Mouse (Mus musculus): ENCODE measurements around the gene Qrfp. TPM values are rescaled to one million over a fixed set of nuclear protein-coding genes. Genes with fewer than 3 reads are reported as not detected.
A peak's percentile ranks its signal among the peaks of the same experiment; 100 is the strongest.

Gene Qrfp
- total RNA-seq (2014; rRNA removed) (0.08 and 0.19 TPM in 2 replicates), polyA plus RNA-seq (2015; fragmentation: Nextera tagmentation; extraction: Ambion mirVana) (0.06 TPM in 1 of 2 replicates, not detected in the other)

GRCm38 (mm10) chr2:31810444-31810843, at the start of gene Qrfp:
Gene Qrfp (minus strand): TSS chr2:31810580.
- ATAC-seq (no peak), DNase-seq (no peak)
- H3K9ac ChIP-seq: no peak within 1 kb of the TSS
- 55% methylated on average over 11 of the region's 12 CpGs for WGBS
- no peaks in the 10 kb centered on the region for H3K9me3 ChIP-seq (ENCODE audit: low read length)
- no peak within 1 kb of the TSS for H3K4me2 ChIP-seq (ENCODE audit: low read depth)
- TF ChIP-seq CTCF (IDR thresholded peaks at IDR 0.05; ENCODE audit: low read depth): no peak
- H3K4me1 ChIP-seq (ENCODE audit: insufficient read depth): peaks cover 4% of the 10 kb centered on the region; the same call in 1 of the 2 replicates
- no peak within 1 kb of the TSS for H3K4me3 ChIP-seq (ENCODE audit: low read depth, low read length)
- H3K36me3 ChIP-seq (ENCODE audit: insufficient read depth): no peaks in the 10 kb centered on the region
- H3K27ac ChIP-seq (ENCODE audit: low read depth, low read length): no peak within 1 kb of the TSS
- H3K27me3 ChIP-seq (ENCODE audit: insufficient read depth, low read length): no peaks in the 10 kb centered on the region

- H3K36me3 ChIP-seq (ENCODE audit: insufficient read depth): no peaks in the 10 kb centered on the region
- DNase-seq (no peak), ATAC-seq (no peak)
- H3K9ac ChIP-seq: no peak overlapping the region
- TF ChIP-seq CTCF (IDR thresholded peaks at IDR 0.05; ENCODE audit: low read depth): no peak
- no peak overlapping the region for H3K4me3 ChIP-seq (ENCODE audit: low read depth, low read length)
- no peak overlapping the region for H3K27ac ChIP-seq (ENCODE audit: low read depth, low read length)
- H3K4me2 ChIP-seq (ENCODE audit: low read depth): no peak overlapping the region
- no peaks in the 10 kb centered on the region for H3K9me3 ChIP-seq (ENCODE audit: low read length)
- no peaks in the 10 kb centered on the region for H3K27me3 ChIP-seq (ENCODE audit: insufficient read depth, low read length)
- 20% methylated on average over 12 of the region's 12 CpGs for WGBS
- peaks cover 6% of the 10 kb centered on the region; the same call in 1 of the 2 replicates for H3K4me1 ChIP-seq (ENCODE audit: insufficient read depth)
Measured at GRCm38 (mm10) chr2:31858500-31858899, 48.1 kb upstream of the Qrfp start.

- Histone ChIP-seq H3K9ac (no peak overlapping the region), H3K4me1 (ENCODE audit: insufficient read depth) (peaks cover 5% of the 10 kb centered on the region; the same call in 1 of the 2 replicates), H3K9me3 (ENCODE audit: low read length) (no peaks in the 10 kb centered on the region), H3K36me3 (ENCODE audit: insufficient read depth) (no peaks in the 10 kb centered on the region), H3K27ac (ENCODE audit: low read depth, low read length) (no peak overlapping the region), H3K4me3 (ENCODE audit: low read depth, low read length) (no peak overlapping the region), H3K4me2 (ENCODE audit: low read depth) (no peak overlapping the region), H3K27me3 (ENCODE audit: insufficient read depth, low read length) (no peaks in the 10 kb centered on the region; the same call in 1 of the 2 replicates)
- 37% methylated on average over 6 of the region's 6 CpGs for whole genome bisulfite sequencing
- ATAC-seq: no peak
- DNase-seq: peak; percentile 31
- TF ChIP-seq CTCF (IDR thresholded peaks at IDR 0.05; ENCODE audit: low read depth): no peak
Measured at GRCm38 (mm10) chr2:31857180-31857579, 46.8 kb upstream of the Qrfp start.

DNA sequence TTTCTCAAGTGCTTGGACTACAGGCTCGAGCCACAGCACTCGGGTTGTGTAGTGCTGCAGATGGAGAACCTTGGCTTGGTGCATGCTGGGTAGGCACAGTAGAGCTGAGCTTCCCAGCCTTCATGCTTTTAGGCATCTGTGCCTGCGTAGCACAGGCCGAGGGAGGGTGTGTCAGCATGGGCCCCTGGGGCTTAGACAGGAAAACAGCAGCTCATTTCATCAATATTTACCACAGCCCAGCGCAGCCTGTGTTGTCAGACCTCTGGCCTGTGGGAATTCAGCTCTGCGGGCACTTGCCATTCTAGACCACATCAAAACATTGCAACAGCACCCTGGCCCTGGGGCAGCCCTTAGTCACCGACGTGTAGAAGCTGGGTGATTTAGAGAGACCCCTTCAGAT, 45.6 kb upstream of the Qrfp start:
- WGBS: 84% methylated on average over 8 of the region's 8 CpGs
- no peaks in the 10 kb centered on the region for H3K9me3 ChIP-seq (ENCODE audit: low read length)
- ATAC-seq: no peak

DNA sequence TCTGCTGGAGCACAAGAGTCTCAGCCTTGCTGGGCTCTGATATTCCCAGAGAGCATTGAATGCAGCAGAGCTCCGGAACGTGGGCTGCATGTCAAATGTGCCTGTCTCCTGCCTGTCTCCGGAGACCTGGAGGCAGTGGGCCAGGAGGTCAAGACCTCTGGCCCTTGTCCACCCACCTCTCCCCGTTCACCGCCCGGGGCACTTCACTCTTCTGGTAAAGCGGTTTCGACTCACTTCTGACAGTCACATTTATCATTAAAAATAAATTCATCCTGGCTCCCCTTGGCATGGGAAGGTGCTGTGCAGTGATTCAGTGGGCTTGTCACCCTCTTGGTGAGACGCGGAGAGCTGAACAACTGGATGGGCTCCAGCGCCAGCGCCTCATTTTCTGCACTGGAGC, 39.8 kb upstream of the Qrfp start:
- peaks cover 16% of the 10 kb centered on the region for H3K27me3 ChIP-seq (ENCODE audit: insufficient read depth, low read length)
- 43% methylated on average over 12 of the region's 12 CpGs for WGBS
- no peak overlapping the region for H3K27ac ChIP-seq (ENCODE audit: low read depth, low read length)
- 0 out of 2 replicates have a peak, but pooled peaks cover 7% of the 10 kb centered on the region for H3K4me1 ChIP-seq (ENCODE audit: insufficient read depth)
- H3K9ac ChIP-seq: no peak overlapping the region
- H3K4me3 ChIP-seq (ENCODE audit: low read depth, low read length): no peak overlapping the region
- no peaks in the 10 kb centered on the region for H3K36me3 ChIP-seq (ENCODE audit: insufficient read depth)
- no peaks in the 10 kb centered on the region for H3K9me3 ChIP-seq (ENCODE audit: low read length)
- no peak for DNase-seq
- H3K4me2 ChIP-seq (ENCODE audit: low read depth): no peak overlapping the region
- TF ChIP-seq CTCF (IDR thresholded peaks at IDR 0.05; ENCODE audit: low read depth): no peak
- ATAC-seq: no peak

More for the DNA sequence above, 45.6 kb upstream of the Qrfp start:
- Histone ChIP-seq H3K4me1 (ENCODE audit: insufficient read depth) (peaks cover 3% of the 10 kb centered on the region; the same call in 1 of the 2 replicates), H3K9ac (no peak overlapping the region), H3K27me3 (ENCODE audit: insufficient read depth, low read length) (no peaks in the 10 kb centered on the region; the same call in 1 of the 2 replicates), H3K4me2 (ENCODE audit: low read depth) (no peak overlapping the region), H3K36me3 (ENCODE audit: insufficient read depth) (no peaks in the 10 kb centered on the region), H3K27ac (ENCODE audit: low read depth, low read length) (no peak overlapping the region), H3K4me3 (ENCODE audit: low read depth, low read length) (no peak overlapping the region)
- DNase-seq: no peak
- no peak for TF ChIP-seq CTCF (IDR thresholded peaks at IDR 0.05; ENCODE audit: low read depth)

DNA sequence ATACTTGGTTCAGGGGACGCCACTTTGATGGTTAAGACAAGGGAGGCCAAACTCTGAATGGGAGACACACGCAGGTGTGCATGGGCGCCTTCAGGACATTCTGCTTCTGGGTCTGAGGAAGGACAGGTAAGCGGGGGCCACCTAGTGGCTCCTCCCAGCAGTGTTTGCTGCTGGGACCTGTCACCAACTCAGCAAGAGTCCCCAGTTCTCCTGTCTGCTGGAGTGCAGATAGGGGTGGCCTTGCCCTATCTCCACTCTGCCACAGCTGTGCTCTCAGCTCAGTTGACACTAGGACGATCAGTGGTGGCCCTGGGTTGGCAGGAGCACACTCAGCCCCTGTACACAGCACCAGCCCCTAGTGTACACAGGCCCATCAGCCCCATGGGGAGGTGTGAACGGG, 37.5 kb upstream of the Qrfp start:
- no peak overlapping the region for H3K4me2 ChIP-seq (ENCODE audit: low read depth)
- no peak for ATAC-seq
- 26% methylated on average over 6 of the region's 6 CpGs for WGBS
- DNase-seq: no peak
- H3K36me3 ChIP-seq (ENCODE audit: insufficient read depth): no peaks in the 10 kb centered on the region
- H3K4me1 ChIP-seq (ENCODE audit: insufficient read depth): 0 out of 2 replicates have a peak, but pooled peaks cover 7% of the 10 kb centered on the region
- H3K9ac ChIP-seq: no peak overlapping the region
- no peaks in the 10 kb centered on the region for H3K9me3 ChIP-seq (ENCODE audit: low read length)
- H3K27ac ChIP-seq (ENCODE audit: low read depth, low read length): no peak overlapping the region
- H3K27me3 ChIP-seq (ENCODE audit: insufficient read depth, low read length): peaks cover 20% of the 10 kb centered on the region
- H3K4me3 ChIP-seq (ENCODE audit: low read depth, low read length): no peak overlapping the region
- peak; percentile 58 for TF ChIP-seq CTCF (IDR thresholded peaks at IDR 0.05; ENCODE audit: low read depth)

DNA sequence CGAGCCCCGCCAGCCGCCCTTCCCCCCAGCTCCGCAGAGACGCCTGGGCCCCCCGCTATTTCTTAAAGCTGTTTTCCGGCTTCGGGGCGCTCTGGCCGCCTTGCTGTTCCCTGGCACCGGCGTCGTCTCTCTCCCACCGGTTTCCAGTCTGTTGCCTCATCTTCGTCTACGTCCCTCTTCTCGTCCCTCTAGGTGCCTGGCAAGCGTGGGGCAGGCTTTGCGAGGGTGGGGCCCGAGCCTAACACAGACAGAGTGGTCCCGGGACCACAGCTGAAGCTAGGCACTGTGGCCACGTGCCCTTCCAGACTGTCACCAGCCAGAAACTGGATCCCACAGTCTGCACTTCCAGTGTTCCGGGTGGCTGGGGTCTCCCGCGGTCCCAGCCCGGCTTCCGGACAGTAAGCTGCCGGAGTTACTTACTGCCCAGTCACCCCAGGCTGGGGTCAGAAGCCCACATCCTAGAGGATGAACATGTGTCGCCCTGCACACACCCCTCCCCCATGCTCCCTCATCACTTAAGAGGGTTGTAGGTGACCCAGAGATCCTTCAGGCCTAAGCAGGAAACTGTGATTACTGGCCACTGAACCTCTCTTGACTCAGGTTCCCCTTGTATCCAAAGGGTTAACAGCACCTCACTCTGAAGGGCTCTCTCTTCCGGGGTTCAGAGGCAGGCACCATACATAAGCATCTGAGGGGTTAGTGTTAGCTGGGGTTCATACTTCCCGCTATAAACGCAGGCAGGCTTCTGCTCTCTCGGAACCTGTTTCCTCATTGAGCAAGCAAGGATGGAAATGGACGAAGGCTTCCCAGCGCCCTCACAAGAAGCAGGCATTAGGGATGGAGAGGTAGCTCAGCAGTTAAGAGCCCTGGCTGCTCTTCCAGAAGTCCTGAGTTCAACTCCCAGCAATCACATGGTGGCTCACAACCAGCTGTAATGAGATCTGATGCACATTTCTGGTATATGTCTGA, 36.6 kb upstream of the Qrfp start:
- H3K9me3 ChIP-seq (ENCODE audit: low read length): no peaks in the 10 kb centered on the region
- TF ChIP-seq CTCF (IDR thresholded peaks at IDR 0.05; ENCODE audit: low read depth): no peak
- ATAC-seq (no peak), DNase-seq (no peak)
- peak overlapping the region; percentile 89 for H3K4me2 ChIP-seq (ENCODE audit: low read depth)
- peak overlapping the region; percentile 58 for H3K4me3 ChIP-seq (ENCODE audit: low read depth, low read length)
- WGBS: 5% methylated on average over 35 of the region's 35 CpGs
- no peaks in the 10 kb centered on the region for H3K36me3 ChIP-seq (ENCODE audit: insufficient read depth)
- H3K9ac ChIP-seq: peak overlapping the region; percentile 48; the same call in 1 of the 2 replicates
- H3K4me1 ChIP-seq (ENCODE audit: insufficient read depth): 0 out of 2 replicates have a peak, but pooled peaks cover 7% of the 10 kb centered on the region
- no peak overlapping the region for H3K27ac ChIP-seq (ENCODE audit: low read depth, low read length)
- peaks cover 20% of the 10 kb centered on the region for H3K27me3 ChIP-seq (ENCODE audit: insufficient read depth, low read length)
